Mouse (Mus musculus): ENCODE measurements around the gene Crybg1.

The Crybg1 gene

DNA sequence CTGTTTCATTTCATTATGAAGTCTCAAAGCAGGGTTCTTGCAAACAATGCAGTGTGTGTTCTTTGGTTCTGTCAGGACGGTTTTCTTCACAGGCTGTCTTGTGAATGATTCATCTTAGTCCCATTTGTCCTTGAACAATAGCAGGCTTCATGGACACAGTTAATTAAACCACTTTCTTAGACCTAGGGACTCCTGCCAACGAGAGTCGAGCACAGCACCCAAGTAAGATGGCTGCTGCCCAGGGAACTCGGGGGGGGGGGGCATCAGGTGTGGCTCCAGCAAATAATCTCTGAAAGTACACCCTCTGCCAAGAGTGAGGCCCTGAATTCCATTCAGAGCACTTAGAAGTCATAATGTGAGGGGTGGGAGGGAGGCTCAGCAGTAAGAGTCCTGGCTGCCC, 30.0 kb downstream of the Crybg1 start:
- TF ChIP-seq GATA4 (IDR thresholded peaks at IDR 0.05; ENCODE audit: insufficient replicate concordance, low read length): no peak

DNA sequence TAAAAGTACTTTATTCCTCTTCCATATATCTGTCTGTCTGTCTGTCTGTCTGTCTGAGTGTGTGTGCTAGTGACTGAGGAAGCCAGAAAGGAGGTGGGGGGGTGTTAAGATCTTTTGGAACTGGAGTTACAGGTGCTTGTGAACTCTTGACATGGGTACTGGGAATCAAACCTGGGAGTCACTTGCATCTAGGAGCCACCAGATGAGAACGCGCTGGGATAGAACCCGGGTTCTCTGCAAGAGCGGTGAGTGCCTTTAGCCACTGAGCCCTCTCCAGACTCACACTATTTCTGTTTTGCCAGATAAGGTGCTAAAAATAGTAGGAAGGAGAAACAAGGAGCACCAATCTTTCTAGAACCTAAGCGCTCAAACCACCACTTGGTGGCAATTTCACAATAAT, 31.9 kb downstream of the Crybg1 start:
- TF ChIP-seq GATA4 (IDR thresholded peaks at IDR 0.05; ENCODE audit: insufficient replicate concordance, low read length): no peak

DNA sequence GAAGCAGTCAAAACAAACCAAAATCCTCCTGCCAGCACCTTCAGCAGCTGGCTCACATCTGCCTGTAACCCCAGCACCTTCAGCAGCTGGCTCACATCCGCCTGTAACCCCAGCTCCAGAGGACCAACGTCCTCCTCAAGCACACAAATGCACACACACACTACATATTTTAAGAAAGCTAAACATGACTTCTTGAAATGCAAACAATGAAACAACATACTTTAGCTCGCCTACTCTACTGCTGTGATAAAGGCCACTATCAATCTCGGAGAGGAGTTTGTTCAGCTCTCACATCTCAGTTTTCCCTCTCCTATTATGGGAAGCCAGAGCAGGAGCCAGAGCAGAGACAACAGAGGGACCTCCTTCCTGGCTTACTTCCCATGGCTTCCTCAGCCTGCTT, 34.0 kb downstream of the Crybg1 start:
- TF ChIP-seq GATA4 (IDR thresholded peaks at IDR 0.05; ENCODE audit: insufficient replicate concordance, low read length): no peak

DNA sequence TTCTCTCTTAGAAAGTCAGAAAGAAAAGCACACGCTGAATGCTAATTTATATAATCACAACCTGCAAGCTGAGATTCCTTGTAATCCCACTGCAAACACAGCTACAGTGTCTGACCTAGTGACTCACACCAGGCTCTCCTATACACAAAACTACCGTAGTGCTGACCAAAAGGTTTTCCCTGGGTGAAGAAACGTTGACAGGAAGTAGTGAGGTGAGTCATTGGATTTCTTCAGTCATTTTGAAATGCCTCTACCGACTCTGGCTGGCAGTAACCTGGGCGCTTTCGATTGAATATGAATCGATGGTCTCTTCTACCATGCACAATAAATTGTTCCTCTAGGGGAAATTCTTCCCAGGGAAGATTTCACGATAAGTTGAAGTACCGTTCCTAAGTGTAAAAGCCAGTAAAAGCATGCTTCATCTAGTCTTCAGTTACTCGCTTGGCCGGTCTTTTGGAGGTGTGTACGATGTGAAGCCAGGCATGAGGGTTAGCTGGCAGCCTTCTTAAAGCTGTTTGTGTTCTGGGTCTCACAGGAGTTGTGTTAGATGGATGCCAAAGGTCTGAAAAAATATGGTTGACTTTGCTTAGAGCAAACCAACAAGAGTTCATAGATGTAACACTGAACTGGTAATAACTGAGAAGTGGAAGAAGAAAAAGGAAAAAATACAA, 36.5 kb downstream of the Crybg1 start:
- no peak for TF ChIP-seq GATA4 (IDR thresholded peaks at IDR 0.05; ENCODE audit: insufficient replicate concordance, low read length)

DNA sequence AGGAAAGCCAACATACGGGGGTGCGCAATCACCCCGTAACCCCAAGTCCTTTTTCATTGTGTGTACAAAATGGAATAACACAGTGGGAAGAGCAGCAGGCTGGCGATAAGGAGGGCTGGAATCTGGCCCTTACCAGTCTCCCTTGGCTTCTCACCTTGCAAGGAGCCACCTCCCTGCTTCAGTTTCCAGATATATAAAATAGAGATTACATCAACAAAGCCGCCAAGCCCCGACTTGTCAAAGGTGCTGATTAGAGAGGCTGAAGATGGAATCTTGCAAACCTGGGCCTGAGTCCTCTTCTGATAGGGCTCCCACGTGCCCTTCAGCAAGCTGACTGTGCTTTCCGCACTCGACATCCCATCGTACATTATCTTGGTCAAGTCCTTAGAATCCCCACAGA, 37.5 kb downstream of the Crybg1 start:
- TF ChIP-seq GATA4 (IDR thresholded peaks at IDR 0.05; ENCODE audit: insufficient replicate concordance, low read length): no peak

DNA sequence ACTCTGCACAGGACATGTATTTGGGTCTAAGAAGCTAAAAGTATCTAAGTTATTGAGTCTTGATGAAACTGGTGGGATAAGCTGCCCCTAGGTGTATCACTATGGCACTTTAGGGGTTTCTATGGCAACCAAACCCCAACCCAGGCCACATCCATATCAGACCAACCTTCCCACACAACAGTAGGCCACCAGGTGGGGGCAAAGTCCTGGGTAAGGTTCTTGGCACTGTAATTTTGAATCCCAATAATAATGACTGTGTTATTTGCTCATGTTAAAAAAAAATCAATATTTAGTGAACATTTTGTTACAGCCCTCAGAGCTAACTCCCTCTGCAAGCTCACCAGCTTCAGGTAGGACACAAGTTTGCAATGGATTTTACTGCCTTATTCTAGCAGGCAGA, 38.2 kb downstream of the Crybg1 start:
- TF ChIP-seq GATA4 (IDR thresholded peaks at IDR 0.05; ENCODE audit: insufficient replicate concordance, low read length): no peak

DNA sequence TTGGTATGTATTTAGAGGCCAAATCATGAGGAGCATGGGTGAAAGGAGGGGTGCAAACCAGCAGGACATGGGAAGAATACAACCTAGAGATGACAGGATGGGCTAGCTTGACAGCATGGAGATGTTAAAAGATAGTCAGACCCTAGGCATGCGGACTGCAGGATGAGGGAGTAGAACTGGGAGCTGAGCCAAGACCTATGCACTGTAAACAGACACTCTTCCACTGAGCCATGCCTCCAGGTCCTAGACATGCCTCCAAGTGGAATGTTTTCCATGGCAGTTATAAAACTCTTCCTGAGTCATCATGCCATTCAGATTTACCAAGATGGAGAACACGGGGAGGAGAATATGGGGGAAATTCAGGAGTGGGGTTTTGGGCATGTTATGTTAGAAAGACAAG, 53.9 kb downstream of the Crybg1 start:
- TF ChIP-seq GATA4 (IDR thresholded peaks at IDR 0.05; ENCODE audit: insufficient replicate concordance, low read length): no peak

DNA sequence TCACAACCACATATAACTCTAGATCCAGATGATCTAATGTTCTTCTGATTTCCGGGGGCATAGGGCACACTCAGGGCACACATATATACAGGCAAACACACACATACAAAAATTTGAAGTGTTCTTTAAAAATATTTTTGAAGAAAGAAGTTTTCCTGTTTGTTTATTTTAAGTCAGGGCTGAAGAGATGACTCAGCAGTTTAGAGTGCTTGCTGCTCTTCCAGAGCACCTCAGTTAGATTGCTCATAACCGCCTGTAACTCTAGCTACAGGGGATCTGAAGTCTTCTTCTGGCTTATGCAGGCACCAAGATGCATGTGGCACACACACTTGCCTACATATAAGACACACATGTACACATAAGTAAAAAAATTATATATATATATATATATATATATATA, 56.9 kb downstream of the Crybg1 start:
- TF ChIP-seq GATA4 (IDR thresholded peaks at IDR 0.05; ENCODE audit: insufficient replicate concordance, low read length): no peak

DNA sequence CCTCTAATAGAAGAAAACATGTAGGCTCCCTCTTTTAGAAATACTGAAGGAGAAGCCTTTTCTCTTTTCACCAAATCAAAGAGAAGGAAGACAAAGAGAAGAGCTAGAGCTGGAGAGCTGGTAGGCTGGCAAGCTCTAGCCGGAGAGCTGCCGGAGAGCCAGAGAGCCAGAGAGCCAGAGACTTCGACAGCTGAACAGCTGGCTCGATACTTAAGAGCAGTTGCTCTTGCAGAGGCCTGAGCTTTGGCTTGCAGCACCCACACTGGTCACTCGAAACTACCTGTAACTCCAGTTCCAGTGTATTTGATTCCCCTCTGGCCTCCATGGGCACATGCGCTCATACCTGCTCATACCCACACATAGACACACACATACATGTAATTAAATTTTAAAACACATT, 68.3 kb downstream of the Crybg1 start:
- TF ChIP-seq GATA4 (IDR thresholded peaks at IDR 0.05; ENCODE audit: insufficient replicate concordance, low read length): no peak

DNA sequence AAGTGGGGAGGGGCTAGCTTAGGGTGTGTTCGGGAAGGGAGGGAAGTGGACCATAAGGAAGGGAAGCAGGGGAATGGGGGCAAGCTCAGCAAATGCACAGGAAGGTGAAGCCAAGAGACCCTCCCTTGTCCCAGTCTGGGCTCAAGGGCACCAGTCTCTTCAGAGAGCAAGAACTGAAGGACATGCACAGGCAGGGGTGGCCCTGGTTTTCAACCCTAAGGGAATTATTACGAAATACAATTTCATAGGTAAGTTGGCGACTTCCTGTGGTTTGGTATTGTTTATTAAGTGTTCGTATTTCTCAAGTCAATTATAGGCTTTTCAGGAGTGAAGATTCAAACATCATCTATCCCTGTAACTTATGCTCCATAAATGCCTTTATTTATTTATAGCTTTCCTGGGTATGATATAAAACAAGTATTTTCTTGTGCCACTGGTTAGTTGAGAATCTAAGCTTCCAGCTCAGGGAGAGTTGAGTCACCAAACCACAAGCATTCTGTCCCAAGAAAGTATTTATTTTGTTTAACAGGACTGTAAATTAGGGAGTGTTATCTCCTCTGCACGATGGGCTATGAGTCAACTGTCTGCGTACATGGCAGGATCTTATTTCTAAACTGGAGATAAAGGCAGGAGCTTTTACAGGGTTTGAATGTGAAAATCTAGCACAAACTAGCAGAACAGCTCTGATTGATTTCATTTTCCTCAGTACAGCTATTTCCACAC, 69.7 kb downstream of the Crybg1 start:
- TF ChIP-seq GATA4 (IDR thresholded peaks at IDR 0.05; ENCODE audit: insufficient replicate concordance, low read length): no peak

DNA sequence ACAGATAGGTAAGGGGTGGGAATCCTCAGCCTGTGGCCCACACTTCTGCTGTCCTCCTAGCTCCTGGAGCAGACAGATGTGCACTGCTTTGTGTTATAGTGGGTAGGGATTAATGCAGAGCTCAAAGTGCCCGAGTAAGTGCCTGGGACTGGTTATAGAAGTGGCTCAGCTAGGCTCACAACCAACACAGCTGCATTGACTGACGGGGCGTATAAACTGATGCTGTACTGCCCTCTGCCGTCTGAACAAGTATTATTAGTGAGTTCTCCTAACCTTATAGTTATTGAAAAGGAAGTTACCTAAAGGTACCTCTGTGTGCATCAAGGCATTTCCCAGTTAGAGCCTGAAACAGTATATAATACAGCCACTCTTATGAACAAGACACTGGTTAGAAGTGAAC, 77.6 kb downstream of the Crybg1 start:
- no peak for TF ChIP-seq GATA4 (IDR thresholded peaks at IDR 0.05; ENCODE audit: insufficient replicate concordance, low read length)

DNA sequence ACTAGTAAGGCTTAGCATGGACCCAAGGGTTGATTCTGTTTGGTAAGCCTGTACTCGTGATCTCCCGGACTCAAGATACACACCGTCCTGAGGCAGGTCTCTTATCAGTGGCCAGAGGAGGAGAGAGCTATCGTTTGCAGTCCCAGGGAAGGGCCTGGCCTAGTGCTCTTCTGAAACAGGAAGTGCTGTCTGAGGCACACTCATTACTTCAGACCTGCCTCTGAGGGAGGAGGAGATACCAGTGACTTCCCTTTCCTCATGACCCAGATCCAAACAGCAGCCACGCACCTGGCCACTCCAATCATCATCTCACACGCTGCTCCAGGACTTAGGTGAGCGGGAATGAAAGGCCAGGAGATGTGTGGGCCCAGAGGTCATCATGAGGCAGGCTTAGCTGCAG, 79.5 kb downstream of the Crybg1 start:
- no peak for TF ChIP-seq GATA4 (IDR thresholded peaks at IDR 0.05; ENCODE audit: insufficient replicate concordance, low read length)

DNA sequence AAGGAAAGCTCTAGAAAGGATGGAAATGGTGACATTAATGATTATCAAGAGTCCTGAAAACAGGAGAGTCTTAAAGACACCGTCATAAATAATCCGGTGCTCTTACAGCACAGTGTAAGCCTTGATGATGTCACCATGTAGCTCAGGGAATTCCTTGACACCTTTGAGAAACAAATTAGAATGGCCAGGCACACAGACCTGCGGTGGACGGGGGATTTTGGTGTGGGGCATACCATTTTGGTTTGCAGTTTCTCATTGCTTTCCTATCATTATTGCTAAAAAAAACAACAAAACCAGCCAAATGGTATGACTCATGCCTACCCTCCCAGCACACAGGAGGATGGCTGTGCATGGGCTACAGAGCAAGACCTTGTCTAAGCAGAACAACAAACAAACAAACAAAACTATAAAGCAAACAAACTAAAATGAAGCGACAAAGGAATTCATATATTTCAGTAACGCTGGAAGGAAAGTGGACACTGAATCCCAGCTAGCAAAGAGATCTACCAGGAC, 82.7 kb downstream of the Crybg1 start:
- TF ChIP-seq GATA4 (IDR thresholded peaks at IDR 0.05; ENCODE audit: insufficient replicate concordance, low read length): no peak

DNA sequence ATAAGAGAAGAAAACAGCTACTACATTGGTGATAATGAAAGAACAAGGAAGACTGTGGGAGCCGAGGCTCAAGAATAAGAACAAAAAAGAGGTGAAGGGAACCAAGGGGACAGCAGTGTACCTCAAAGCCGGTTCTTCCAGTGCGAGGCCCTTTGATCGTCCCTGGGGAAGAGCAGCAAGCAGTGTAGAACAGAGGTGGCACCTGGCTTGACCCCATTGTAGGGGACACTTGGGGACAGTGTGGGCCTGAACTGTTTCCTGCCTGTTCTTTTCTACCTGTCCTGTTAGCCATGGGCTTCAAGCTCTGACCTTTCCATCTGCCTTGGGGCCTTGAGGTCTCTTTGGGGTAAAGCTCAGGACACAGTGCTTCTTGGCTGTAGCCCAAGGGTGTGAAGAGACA, 85.7 kb downstream of the Crybg1 start:
- TF ChIP-seq GATA4 (IDR thresholded peaks at IDR 0.05; ENCODE audit: insufficient replicate concordance, low read length): no peak

DNA sequence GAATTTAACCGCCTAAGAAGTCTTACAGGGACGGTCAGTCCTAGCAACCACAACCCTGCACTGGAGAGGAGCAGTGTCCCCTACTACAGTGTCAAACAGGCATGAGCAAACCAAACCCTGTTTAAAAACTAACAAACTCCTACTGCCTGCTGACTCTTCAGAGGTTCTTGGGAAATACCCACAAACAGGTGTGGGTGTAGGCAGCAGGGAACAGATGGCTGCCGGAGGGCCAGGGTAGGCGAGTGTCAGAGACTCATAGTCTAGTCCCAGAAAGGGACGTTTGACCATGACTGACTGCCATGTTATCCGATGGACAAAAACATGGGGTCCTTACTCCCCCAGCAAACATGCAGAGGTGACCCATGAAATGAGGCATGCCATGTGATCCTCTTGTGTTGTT, 97.7 kb downstream of the Crybg1 start:
- TF ChIP-seq GATA4 (IDR thresholded peaks at IDR 0.05; ENCODE audit: insufficient replicate concordance, low read length): no peak

DNA sequence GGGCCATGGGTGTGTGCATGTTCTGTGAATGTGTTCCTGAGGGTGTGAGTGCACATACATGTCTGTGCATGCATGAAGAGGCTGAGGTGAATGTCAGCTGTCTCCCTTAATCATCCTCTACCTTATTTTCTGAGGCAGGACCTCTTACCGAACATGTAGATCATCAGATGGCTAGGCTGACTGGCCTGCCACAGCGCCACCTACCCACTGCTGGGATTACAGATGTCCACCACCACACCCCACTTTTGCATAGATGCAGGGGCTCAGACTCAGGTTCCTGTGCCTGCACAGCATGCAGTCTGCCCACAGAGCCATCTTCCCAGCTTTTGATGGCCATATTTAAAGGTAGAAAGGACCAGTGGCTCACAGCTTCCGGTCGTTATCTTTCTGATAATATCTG, 103.9 kb downstream of the Crybg1 start:
- no peak for TF ChIP-seq GATA4 (IDR thresholded peaks at IDR 0.05; ENCODE audit: insufficient replicate concordance, low read length)

DNA sequence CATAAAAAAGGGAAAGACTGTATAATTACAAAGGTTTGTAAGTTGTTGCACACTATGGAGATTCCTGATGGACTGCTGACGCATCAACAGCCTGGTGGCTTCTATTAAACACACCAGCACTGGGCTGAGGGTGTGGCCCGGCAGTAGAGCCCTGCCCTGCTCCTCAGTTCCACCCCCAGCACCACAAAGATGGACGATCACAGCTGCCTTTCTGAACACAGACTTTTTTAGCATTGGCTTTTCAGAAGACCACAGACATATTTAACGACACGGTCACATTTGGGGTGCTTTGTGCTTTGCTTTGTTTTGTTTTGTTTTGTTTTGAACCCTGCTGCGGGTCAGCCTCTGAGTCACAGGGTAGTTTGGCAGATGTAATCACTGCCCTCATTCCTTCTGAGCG, 105.0 kb downstream of the Crybg1 start:
- no peak for TF ChIP-seq GATA4 (IDR thresholded peaks at IDR 0.05; ENCODE audit: insufficient replicate concordance, low read length)
